Mouse (Mus musculus): ENCODE results near the gene Tex46.

Tex46 gene

GRCm38 (mm10) chr4:136610387-136610856, at the start of gene Tex46:
TSS of gene Tex46 (plus strand) at chr4:136610437.
- peak; percentile 52 to 77 for DNase-seq

DNA sequence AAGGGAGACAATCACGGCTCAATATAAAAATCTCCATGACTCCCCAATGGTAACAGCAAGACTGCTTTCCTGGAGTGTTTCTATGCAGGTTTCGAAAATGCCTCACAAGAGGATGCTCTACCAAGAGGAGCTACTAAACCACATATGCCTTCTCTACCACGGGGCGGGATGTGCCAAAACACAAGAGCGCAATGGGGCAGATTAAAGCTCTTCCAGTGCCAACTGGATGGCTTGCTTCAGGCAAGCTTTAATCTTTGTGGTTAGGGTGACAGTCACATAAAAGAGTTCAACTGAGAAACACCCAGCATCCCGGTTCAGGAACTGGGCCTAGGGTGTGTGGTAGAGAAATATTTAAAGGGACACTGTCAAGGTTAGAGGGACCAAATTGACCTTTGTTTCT, 47.5 kb upstream of the Tex46 start:
- no peak for DNase-seq

GRCm38 (mm10) chr4:136568629-136569028, 41.6 kb upstream of the Tex46 start:
- DNase-seq = no peak

GRCm38 (mm10) chr4:136569998-136570397, 40.2 kb upstream of the Tex46 start:
- DNase-seq = no peak

DNA sequence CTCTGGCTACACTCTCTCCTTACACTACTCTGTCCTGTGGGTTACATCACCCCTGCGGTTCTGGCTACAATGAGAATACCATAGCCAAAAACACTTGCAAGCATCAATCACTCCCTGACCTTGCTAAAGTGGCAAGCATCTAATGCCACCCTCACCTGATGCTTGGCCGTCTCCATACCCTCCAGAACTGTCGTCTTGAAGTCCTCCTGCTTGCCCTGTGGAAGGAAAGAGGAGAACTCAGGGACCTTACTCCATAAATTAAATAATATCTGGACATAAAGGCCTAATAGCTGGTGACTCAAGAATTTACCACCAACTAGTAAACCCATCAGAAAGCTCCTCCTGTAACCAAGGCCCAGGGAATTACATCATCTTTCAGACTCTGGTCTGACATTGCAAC, 28.4 kb upstream of the Tex46 start:
- no peak for DNase-seq

DNA sequence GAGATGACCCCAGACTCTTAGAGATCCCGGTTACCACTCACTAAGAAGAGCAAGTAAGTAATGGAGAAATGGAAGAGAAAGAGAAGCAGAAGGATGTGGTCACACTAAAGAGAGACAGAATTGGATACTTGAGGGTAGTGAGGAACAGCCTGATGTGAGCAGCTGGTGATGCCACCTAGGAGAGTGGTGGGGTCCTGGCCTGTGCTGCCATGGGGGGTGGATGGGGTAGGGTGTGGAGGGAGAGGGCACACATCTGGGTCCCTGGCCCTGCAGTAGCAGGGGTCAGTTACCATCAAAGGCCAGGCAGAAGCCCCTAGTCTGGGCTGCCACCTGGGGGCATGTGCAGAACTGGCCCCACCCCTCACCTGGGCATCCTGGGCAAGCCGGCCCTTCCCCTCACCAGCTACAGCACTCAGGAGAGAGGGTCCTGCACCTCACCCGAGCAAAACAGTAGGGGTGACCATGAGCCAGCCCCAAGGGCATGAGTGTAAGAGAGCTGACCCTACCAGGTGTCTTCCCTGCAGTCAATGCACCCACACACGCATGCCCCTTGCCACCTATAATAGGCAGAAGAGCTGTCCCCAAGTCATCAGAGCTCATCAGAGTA, 22.9 kb upstream of the Tex46 start:
- DNase-seq = no peak

DNA sequence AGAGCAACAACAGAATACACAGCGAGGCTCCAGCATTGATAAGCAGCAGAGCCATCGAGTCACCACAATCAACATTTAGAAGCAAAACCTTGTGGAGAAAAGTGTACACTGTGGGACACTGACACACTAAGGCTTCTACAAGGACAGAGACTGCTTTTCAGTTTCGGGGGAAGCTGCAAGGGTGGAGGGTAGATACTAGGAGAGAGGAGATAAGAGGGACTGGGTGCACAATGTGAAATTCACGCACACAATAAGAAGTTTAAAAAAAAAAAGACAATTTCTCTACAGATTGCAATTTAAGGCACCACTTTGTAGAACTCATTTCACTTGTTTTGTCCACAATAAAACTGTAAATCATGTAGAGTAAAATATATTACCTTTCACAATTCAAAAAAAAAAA, 22.2 kb upstream of the Tex46 start:
- no peak for DNase-seq

- DNase-seq = no peak
These were observed 18.1 kb upstream of the Tex46 start for GRCm38 (mm10) chr4:136592111-136592510.

- no peak for DNase-seq
These were observed 16.2 kb upstream of the Tex46 start for GRCm38 (mm10) chr4:136594006-136594405.

DNA sequence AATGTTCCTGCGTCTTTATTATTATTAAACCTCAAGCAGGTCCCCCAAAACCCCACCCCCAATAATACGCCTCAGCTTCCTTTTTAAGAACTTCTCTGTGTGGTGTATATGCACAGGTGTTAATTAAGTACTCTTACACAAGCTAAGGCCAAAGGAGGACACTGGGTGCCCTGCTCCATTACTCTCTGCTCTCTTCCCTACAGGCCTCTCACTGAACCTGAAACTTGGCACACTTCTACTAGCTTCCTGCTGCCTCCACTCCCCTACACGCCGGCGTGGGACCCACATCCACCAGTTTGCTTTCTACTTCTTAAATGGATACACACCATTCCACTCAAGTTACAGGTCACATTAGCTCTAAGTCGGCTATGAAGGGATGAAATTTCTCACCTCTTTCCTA, 15.0 kb upstream of the Tex46 start:
- DNase-seq = peak in 1 of 2 experiments; percentile 19

DNA sequence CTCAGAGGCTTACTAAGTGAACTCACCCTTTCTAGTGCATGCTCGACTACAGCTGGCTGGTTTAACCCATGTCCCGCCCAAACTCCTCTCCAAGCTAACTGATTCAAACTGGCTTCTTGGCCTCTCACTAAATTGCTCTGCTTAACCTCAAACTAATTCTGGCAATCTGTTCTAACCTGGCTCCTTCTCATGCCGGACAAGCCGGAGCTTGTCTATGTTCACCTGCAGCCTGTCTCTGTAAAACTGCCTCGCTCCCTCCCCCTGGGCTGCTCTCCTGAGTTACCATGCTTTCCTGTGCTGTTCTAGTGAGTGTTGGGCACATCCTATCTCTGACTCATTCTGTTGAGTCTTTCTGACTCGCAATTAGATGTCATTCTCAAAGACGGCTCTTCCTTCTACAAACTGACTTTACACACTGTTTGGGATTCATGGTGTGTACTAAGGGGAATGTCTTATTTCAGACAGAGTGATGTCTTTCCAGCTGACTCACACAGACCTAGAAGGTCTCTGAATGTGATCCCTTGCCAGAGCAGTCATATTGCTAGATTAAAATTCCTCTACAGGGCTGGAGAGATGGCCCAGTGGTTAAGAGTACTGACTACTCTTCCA, 11.9 kb upstream of the Tex46 start:
- DNase-seq = no peak

GRCm38 (mm10) chr4:136599869-136600268, 10.4 kb upstream of the Tex46 start:
- DNase-seq = no peak

- DNase-seq = no peak
These were observed 9.7 kb upstream of the Tex46 start for GRCm38 (mm10) chr4:136600536-136600935.

GRCm38 (mm10) chr4:136601476-136601875, 8.8 kb upstream of the Tex46 start:
- DNase-seq = peak; percentile 39 to 48

DNA sequence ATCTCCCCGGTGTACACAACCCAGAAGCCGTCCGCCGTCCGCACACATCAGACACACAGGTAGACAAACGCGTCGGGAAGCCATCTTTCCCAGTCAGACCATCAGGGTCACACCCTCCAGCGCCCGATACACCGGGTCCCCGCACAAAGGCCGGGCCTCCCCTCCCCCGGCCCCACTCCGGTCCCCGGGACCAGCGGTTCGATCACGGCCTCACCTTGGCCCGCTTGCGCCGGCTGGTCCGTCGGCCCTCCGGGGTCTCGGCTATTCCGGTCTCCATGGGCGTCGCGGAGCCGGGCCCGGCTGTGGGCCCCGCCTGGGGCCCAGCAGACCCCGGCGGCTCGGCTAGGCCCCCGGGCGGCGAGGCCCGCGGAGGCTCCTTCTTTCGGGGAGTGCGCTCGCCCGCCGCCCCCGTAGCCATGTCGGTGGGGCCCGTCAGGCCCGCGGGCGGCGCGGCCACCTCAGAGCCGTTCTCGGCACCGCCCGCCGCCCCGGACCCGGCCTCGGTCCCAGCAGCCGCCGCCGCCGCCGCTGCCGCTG, 8.2 kb upstream of the Tex46 start:
- peak; percentile 35 to 37 for DNase-seq

- peak; percentile 92 to 95 for DNase-seq
These were observed 7.7 kb upstream of the Tex46 start, which contains the start of gene Kdm1a for GRCm38 (mm10) chr4:136602568-136602967. TSS of gene Kdm1a (minus strand) at chr4:136602723.

- no peak for DNase-seq
These were observed 4.3 kb upstream of the Tex46 start for GRCm38 (mm10) chr4:136605756-136606485.

DNA sequence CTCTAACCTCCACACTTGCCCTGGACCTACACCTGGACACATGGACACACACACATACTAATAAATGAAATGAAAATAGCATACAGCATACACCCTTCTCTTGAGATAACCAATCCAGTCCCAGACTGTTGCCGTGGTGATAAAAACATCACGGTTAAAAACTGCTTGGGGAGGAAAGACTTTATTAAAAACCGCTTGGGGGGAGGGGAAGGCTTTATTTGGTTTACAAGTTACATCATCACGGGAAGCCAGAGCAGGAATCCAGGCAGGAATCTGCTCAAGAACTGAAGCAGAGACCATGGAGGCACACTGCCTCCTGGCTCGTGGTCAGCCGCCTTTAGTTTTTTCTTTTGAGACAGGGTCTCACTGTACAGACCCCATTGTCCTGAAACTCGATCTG, 3.4 kb downstream of the Tex46 start:
- peak in 1 of 2 experiments; percentile 24 for DNase-seq

DNA sequence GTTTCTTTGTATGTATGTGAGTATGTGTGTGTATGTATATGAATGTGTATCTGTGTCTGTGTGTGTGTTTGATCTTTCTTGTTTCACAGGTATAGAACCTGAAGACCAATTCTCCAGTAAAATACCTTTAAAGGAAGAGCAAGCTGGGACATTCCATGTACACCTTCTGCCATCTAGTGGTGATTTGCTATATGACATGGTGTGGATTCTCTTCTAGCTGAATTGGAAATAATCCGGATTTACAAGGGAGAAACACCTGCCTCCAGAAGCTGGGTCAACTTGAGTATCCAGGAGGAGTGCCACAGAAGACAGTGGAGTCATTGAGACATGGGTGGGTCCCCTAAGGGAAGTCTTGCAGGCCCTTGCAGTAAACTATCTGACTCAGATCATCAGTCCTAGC, 11.1 kb downstream of the Tex46 start:
- DNase-seq = peak in 1 of 2 experiments; percentile 27

GRCm38 (mm10) chr4:136621956-136622355, 11.7 kb downstream of the Tex46 start:
- no peak for DNase-seq

GRCm38 (mm10) chr4:136622388-136622787, 12.2 kb downstream of the Tex46 start, which contains the start of gene Lactbl1:
TSS of gene Lactbl1 (plus strand) at chr4:136622621.
- DNase-seq = no peak

DNA sequence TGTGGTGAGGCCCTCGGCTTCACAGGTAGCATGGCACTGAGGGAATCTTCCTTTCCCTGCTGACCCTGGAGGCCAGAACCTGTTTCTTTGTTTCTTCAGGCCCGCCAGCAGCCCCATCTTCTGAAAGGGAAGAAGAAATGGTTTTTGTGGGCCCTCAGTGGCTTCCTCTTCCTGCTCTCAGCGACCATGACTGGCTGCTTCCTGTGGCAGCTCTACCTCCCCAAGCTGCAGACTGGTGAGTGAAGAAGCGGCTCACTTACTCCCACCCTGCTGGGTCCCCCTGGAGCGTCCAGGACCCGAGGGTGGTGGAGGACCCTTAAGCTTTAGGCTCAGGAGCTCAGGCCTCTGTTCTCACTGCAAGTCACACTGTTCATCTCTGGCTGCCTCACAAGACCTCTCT, 16.4 kb downstream of the Tex46 start:
- DNase-seq = no peak

- no peak for DNase-seq
These were observed 21.2 kb downstream of the Tex46 start for GRCm38 (mm10) chr4:136631237-136631994.
